Mouse (Mus musculus): ENCODE results near the gene Flywch2. TPM values are rescaled to one million over a fixed set of nuclear protein-coding genes. Genes with fewer than 3 reads are reported as not detected.

Flywch2 gene
- 90.1 and 90.2 TPM in 2 replicates for polyA plus RNA-seq (2015; fragmentation: Nextera tagmentation; extraction: Ambion mirVana)

DNA sequence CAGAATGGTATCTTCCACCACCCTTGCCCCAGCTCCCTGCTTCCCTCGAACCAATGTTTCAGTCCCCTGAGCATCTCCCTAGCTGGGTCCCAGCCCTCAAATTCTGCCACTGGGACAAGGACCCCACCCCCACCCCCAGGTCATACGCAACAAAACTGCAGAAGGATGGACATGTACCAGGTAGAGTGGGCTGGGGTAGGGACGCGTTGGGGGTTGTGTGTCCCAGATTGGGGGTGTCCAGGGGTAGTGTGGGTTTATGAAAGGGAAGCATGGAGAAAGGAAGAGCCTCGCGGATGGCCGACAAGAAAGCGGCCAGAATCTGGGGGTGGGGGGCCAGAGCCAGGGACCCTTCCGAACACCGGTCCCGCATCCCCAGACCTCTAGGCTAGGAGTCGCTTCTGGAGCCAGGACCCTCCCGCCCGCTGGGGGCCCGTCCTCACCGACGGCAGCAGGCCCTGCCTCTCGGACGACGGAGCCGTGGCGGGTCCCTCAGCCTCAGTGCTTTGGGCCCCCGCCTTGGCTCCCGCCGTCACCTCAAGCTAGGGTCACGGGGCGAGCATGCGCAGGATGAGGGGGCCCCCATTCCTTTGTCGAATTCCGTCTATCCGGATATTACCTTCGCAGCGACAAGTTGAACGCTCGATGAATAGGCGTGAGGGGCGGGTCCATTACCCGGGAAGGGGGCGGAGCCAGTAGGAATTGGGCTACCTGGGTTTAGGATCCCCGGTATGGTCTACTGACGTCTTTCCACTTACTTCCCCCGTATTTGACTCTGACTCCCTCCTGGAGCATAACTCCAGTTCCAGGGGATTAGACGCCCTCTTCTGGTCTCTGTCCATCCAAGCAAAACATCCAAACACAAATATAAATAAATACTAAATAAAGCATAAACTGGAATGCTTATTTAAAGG, at the start of gene Flywch2:
Flywch2 (minus strand) TSS at position 521 of the 911 bp plus-strand sequence.
- peaks cover 28% of the 10 kb centered on the region for H3K4me1 ChIP-seq
- H3K27ac ChIP-seq, result peak within 1 kb of the TSS; percentile 95
- ATAC-seq (replicated peaks), result peak; percentile 93
- H3K36me3 ChIP-seq (replicated peaks), result no peaks in the 10 kb centered on the region
- H3K9me3 ChIP-seq, result no peaks in the 10 kb centered on the region
- H3K4me3 ChIP-seq, result peak within 1 kb of the TSS; percentile 60
- no peaks in the 10 kb centered on the region for H3K27me3 ChIP-seq (replicated peaks)
- 2% methylated on average over 41 of the region's 43 CpGs for WGBS
- peak within 1 kb of the TSS; percentile 83 for H3K9ac ChIP-seq
- H3K4me2 ChIP-seq, result peak within 1 kb of the TSS; percentile 72

DNA sequence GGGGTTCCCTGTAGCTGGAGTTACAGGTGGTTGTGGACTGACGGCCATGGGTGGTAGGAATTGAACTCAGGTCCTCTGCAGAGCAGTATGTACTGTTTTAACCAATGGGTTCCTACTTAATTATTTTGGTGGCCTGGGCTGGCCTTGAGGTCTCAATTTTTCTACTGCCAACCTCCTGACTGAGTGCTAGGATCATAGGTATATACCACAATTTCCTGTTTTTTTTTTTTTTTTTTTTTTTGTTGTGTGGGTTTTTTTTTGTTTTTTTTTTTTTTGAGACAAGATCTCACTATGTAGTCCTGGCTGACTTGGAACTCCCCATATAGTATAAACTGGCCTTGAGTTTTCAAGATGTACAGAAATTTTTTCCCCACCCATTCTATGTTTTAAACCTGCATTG, 45.3 kb upstream of the Flywch2 start:
- H3K9ac ChIP-seq, result no peak overlapping the region
- peaks cover 20% of the 10 kb centered on the region for H3K4me1 ChIP-seq
- H3K27me3 ChIP-seq (replicated peaks), result 0 out of 2 replicates have a peak, but pooled peaks cover 6% of the 10 kb centered on the region
- H3K4me3 ChIP-seq, result no peak overlapping the region
- ATAC-seq (replicated peaks), result no peak
- 100% methylated on average over 1 of the region's 1 CpGs for WGBS
- H3K4me2 ChIP-seq, result no peak overlapping the region
- H3K36me3 ChIP-seq (replicated peaks), result peaks cover 8% of the 10 kb centered on the region; the same call in 1 of the 2 replicates
- H3K27ac ChIP-seq, result no peak overlapping the region
- no peaks in the 10 kb centered on the region for H3K9me3 ChIP-seq

DNA sequence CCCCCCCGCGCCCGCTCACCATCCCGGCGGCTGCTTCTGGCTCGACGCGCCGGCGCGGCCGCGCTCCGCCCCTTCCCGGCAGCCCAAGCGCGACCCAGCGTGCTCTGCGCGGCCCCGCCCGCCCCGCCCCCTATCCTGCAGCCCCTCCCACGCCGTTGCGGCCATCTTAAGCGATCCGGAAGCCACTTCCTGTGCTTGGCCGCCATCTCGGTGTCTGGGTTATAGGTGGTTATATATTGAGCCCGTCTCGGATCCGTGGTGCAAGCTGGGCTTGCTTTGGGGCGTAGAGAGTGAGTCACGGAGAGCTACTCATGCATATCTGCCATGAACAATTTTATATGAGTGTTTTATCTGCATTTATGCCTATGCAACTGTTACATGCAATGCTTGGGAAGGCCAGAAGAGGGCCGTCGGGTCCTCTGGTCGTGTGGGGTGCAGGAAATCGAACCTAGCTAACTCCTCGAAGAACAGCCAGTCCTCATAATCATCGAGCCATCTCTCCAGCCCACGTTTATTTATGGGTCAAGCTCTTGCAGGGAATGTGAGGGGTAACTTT, 43.3 kb upstream of the Flywch2 start, which contains the start of gene Elob:
Elob (minus strand) TSS at position 73 of the 556 bp plus-strand sequence.
- Histone ChIP-seq H3K4me1 (peaks cover 20% of the 10 kb centered on the region), H3K9ac (peak within 1 kb of the TSS; percentile 91), H3K4me2 (peak within 1 kb of the TSS; percentile 81), H3K27me3 (replicated peaks) (0 out of 2 replicates have a peak, but pooled peaks cover 6% of the 10 kb centered on the region), H3K36me3 (replicated peaks) (peaks cover 28% of the 10 kb centered on the region), H3K4me3 (peak within 1 kb of the TSS; percentile 95), H3K9me3 (no peaks in the 10 kb centered on the region), H3K27ac (peak within 1 kb of the TSS; percentile 91)
- peak; percentile 96 for ATAC-seq (replicated peaks)
- WGBS, result under 1% methylated on average over 32 of the region's 42 CpGs

DNA sequence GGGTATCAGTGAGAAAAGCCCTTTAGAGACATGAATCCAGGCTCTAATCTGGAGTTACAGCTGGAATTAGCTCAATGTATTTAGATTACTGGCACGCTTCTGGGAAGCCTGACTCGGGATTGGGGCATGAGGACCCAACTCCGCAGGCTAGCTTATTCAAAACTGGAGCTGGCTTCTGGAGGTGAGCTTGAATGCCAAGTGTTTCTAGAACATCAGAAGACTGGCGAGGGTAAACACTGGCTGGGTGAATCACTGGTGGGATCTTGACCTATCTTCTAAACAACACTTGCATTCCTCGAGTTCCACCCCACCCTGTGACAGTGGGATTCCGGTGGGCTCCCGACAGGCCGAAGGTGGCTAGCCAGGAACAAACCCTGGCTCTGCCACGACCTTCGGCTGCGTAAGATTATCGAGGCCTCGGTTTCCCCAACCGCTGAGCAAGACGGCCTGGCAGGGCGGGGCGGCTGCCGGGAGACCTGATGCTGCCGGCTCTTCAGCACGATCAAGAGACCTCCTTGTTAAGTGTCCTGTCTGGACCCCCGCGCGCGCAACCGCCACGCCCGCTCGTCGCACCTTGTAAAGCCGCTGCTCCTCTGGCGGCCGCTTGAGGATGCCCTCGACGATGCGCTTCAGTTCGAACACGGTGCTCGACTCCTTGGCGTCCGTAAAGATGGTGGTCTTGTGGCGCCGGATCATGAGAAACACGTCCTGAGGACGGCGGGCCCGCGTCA, 42.6 kb upstream of the Flywch2 start:
- peak overlapping the region; percentile 91 for H3K9ac ChIP-seq
- peak overlapping the region; percentile 95 for H3K4me3 ChIP-seq
- no peaks in the 10 kb centered on the region for H3K9me3 ChIP-seq
- H3K4me1 ChIP-seq, result peaks cover 20% of the 10 kb centered on the region
- peak overlapping the region; percentile 91 for H3K27ac ChIP-seq
- peaks cover 35% of the 10 kb centered on the region for H3K36me3 ChIP-seq (replicated peaks)
- WGBS, result under 1% methylated on average over 47 of the region's 47 CpGs
- H3K4me2 ChIP-seq, result peak overlapping the region; percentile 81
- ATAC-seq (replicated peaks), result peak; percentile 83
- H3K27me3 ChIP-seq (replicated peaks), result 0 out of 2 replicates have a peak, but pooled peaks cover 1% of the 10 kb centered on the region

DNA sequence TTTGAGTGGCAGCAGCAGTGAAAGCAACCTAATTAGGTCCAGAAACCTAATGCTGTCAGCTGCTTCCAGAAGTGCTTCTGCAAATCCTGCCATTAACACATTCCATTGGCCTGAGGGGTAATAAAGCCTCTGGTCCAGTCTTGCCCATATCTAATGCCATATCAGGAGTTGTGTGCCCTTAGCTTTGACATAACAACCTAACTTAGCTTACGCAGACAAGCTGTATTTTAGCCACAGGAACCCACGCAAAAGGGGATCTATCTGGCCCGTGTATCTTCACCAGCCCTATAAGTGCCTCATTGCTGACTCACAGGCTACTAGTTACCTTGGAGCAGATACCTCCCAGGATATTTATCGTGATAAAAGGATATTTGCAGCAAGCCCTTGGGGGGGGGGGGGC, 39.7 kb upstream of the Flywch2 start:
- Histone ChIP-seq H3K4me1 (peaks cover 20% of the 10 kb centered on the region), H3K4me3 (no peak overlapping the region), H3K36me3 (replicated peaks) (peaks cover 61% of the 10 kb centered on the region), H3K4me2 (no peak overlapping the region), H3K9ac (no peak overlapping the region), H3K9me3 (no peaks in the 10 kb centered on the region), H3K27me3 (replicated peaks) (no peaks in the 10 kb centered on the region), H3K27ac (no peak overlapping the region)
- whole genome bisulfite sequencing, result 87% methylated on average over 4 of the region's 4 CpGs
- no peak for ATAC-seq (replicated peaks)

DNA sequence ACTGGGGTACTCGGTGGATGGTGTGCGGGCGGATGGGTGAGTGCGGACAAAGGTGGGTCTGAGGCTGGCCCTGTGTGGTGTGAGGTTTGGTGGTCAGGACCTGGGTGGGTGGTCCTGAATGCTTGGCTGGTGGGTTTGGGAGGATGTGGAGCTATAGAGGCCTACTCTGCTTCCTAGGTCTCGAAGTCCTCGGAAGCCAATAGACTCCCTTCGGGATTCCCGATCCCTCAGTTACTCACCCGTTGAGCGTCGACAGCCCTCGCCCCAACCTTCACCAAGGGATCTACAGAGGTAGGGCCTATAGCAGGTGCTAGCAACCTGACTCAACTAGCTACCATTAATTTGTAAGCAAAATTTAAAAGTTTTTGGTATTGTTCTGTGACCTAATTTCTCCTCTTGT, 37.7 kb upstream of the Flywch2 start:
- no peak for ATAC-seq (replicated peaks)
- peaks cover 20% of the 10 kb centered on the region for H3K4me1 ChIP-seq
- 92% methylated on average over 12 of the region's 12 CpGs for WGBS

DNA sequence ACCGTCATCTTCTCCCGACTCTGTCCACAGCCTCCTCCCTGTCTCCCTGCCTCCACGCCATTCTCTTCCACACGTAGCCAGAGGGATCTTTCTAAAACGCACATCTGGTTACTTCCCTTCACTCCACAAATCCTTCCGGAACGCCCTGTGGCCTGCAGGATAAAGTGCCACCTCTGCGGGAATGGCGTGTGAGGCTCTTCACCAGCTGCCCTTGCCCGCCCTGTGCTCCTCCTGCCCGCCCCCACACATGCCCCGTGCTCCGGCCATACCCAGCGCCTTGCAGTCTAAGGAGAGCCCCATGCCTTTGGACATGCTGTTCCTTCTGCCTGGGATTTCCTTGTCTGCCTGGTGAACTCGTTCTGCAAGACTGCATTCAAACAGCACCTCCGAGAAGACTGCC, 37.1 kb upstream of the Flywch2 start:
- H3K4me2 ChIP-seq, result no peak overlapping the region
- H3K9me3 ChIP-seq, result peaks cover 9% of the 10 kb centered on the region
- peaks cover 86% of the 10 kb centered on the region for H3K36me3 ChIP-seq (replicated peaks)
- no peak overlapping the region for H3K27ac ChIP-seq
- H3K4me3 ChIP-seq, result no peak overlapping the region
- ATAC-seq (replicated peaks), result no peak
- H3K27me3 ChIP-seq (replicated peaks), result no peaks in the 10 kb centered on the region
- H3K4me1 ChIP-seq, result peaks cover 18% of the 10 kb centered on the region
- 84% methylated on average over 16 of the region's 16 CpGs for WGBS
- H3K9ac ChIP-seq, result no peak overlapping the region

More for the DNA sequence above, 37.7 kb upstream of the Flywch2 start:
- no peak overlapping the region for H3K9ac ChIP-seq
- no peak overlapping the region for H3K4me3 ChIP-seq
- peaks cover 9% of the 10 kb centered on the region for H3K9me3 ChIP-seq
- no peak overlapping the region for H3K4me2 ChIP-seq
- no peaks in the 10 kb centered on the region for H3K27me3 ChIP-seq (replicated peaks)
- peaks cover 81% of the 10 kb centered on the region for H3K36me3 ChIP-seq (replicated peaks)
- no peak overlapping the region for H3K27ac ChIP-seq

DNA sequence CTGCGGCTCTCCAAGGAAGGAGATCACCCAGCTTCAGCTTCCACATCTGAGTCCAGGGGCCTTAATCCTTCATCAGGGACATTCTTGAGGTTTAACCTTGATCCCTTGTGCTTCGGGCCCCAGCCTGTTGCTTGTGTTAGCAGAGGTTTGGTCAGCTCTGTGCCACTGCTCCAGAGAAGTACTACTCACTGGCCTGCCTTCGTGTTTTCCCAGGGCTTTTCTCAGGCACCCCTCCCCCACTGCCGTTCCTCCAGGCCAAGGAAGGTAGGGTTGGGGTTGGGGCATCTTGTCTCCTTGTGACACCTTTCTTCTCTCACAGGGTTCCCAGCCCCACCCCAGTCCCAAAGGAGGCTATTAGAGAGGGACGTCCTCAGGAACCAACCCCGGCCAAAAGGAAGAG, 36.2 kb upstream of the Flywch2 start:
- Histone ChIP-seq H3K4me2 (no peak overlapping the region), H3K9me3 (peaks cover 9% of the 10 kb centered on the region), H3K4me1 (peaks cover 9% of the 10 kb centered on the region), H3K27me3 (replicated peaks) (no peaks in the 10 kb centered on the region), H3K27ac (no peak overlapping the region), H3K4me3 (no peak overlapping the region), H3K36me3 (replicated peaks) (peaks cover 95% of the 10 kb centered on the region), H3K9ac (no peak overlapping the region)
- WGBS, result 79% methylated on average over 6 of the region's 6 CpGs
- no peak for ATAC-seq (replicated peaks)

DNA sequence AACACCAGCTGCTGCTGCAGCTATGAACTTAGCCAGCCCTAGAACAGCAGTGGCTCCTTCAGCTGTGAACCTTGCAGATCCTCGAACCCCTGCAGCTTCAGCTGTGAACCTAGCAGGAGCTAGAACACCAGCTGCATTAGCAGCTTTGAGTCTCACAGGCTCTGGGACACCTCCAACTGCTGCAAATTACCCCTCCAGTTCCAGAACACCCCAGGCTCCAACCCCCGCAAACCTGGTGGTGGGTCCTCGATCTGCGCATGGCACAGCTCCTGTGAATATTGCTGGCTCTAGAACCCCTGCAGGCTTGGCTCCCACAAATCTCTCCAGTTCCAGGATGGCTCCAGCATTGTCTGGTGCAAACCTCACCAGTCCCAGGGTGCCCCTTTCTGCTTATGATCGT, 34.9 kb upstream of the Flywch2 start:
- WGBS, result 96% methylated on average over 5 of the region's 5 CpGs
- Histone ChIP-seq H3K27ac (no peak overlapping the region), H3K9me3 (peaks cover 9% of the 10 kb centered on the region), H3K9ac (no peak overlapping the region), H3K27me3 (replicated peaks) (no peaks in the 10 kb centered on the region), H3K4me3 (no peak overlapping the region), H3K36me3 (replicated peaks) (peaks cover 96% of the 10 kb centered on the region), H3K4me2 (no peak overlapping the region), H3K4me1 (no peaks in the 10 kb centered on the region)
- no peak for ATAC-seq (replicated peaks)

DNA sequence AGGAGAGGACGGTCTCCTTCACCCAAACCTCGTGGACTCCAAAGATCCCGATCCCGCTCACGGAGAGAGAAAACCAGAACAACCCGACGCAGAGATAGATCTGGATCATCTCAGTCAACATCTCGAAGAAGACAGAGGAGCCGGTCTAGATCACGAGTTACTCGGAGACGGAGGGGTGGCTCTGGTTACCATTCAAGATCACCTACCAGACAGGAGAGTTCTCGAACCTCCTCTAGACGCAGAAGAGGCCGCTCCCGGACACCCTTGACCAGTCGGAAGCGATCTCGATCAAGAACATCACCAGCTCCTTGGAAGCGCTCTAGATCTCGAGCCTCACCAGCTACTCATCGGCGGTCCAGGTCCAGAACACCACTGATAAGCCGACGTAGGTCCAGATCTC, 33.4 kb upstream of the Flywch2 start:
- Histone ChIP-seq H3K4me2 (no peak overlapping the region), H3K9ac (no peak overlapping the region), H3K4me3 (no peak overlapping the region), H3K27ac (no peak overlapping the region), H3K9me3 (peaks cover 9% of the 10 kb centered on the region), H3K4me1 (no peaks in the 10 kb centered on the region), H3K27me3 (replicated peaks) (no peaks in the 10 kb centered on the region), H3K36me3 (replicated peaks) (peaks cover 96% of the 10 kb centered on the region)
- ATAC-seq (replicated peaks), result no peak
- WGBS, result 98% methylated on average over 25 of the region's 25 CpGs

DNA sequence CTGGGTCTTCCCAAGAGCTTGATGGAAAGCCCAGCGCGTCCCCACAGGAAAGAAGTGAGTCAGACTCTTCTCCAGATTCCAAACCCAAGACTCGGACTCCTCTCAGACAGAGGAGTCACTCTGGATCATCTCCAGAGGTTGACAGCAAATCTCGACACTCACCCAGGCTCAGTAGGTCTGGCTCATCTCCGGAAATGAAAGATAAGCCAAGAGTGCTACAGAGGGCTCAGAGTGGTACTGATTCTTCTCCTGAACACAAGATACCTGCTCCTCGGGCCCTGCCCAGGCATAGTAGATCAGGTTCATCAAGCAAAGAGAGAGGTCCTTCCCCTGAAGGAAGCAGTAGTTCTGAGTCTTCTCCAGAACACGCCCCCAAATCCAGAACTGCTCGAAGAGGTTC, 32.7 kb upstream of the Flywch2 start:
- H3K36me3 ChIP-seq (replicated peaks), result peaks cover 95% of the 10 kb centered on the region
- no peak for ATAC-seq (replicated peaks)
- no peaks in the 10 kb centered on the region for H3K4me1 ChIP-seq
- no peak overlapping the region for H3K27ac ChIP-seq
- WGBS, result 97% methylated on average over 8 of the region's 8 CpGs
- no peak overlapping the region for H3K9ac ChIP-seq
- H3K27me3 ChIP-seq (replicated peaks), result no peaks in the 10 kb centered on the region
- H3K4me2 ChIP-seq, result no peak overlapping the region
- H3K4me3 ChIP-seq, result no peak overlapping the region
- peaks cover 9% of the 10 kb centered on the region for H3K9me3 ChIP-seq

DNA sequence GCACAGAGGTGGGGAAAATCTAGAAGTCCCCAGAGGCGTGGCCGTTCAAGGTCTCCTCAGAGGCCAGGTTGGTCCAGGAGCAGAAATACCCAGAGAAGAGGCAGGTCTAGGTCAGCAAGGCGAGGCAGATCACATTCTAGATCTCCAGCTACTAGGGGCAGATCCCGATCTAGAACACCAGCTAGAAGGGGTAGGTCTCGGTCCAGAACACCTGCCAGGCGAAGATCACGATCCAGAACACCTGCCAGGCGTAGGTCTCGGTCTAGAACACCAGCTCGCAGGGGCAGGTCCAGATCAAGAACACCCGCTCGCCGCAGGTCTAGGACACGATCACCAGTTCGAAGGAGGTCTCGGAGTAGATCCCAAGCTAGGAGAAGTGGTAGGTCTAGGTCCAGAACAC, 29.8 kb upstream of the Flywch2 start:
- no peaks in the 10 kb centered on the region for H3K27me3 ChIP-seq (replicated peaks)
- no peak for ATAC-seq (replicated peaks)
- H3K9me3 ChIP-seq, result peaks cover 9% of the 10 kb centered on the region
- no peak overlapping the region for H3K4me3 ChIP-seq
- H3K4me2 ChIP-seq, result no peak overlapping the region
- no peaks in the 10 kb centered on the region for H3K4me1 ChIP-seq
- H3K36me3 ChIP-seq (replicated peaks), result peaks cover 91% of the 10 kb centered on the region
- no peak overlapping the region for H3K27ac ChIP-seq
- no peak overlapping the region for H3K9ac ChIP-seq
- WGBS, result 96% methylated on average over 16 of the region's 16 CpGs
